Mouse (Mus musculus): ENCODE data around the gene Galnt9. TPM values are rescaled to one million over a fixed set of nuclear protein-coding genes. Genes with fewer than 3 reads are reported as not detected.

Gene Galnt9
- polyA plus RNA-seq, 1 experiment from 2014 or later, result 1.2 TPM

DNA sequence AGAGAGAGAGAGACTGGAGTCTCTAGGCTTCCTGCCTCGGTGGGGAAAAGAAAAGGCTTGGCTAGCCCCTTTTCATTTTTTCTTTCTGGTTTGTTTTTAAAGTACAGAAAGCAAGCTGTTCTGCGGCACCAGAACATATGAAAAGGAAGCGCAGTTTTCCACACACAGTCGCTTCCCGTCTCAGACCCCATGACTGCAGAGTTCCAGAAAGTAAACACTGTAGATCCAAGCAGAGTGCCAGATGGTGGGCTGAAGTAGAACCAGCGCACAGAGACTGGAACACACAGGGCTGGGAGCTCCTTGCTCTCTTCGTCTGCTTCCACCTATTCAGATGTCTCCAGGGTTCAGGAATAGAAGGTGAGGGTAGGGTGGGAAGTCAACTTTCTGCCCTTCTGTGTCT is 22.3 kb upstream of the Galnt9 start:
- H3K9ac ChIP-seq (replicated peaks; ENCODE audit: low read depth, low read length), result no peak overlapping the region
- no peak overlapping the region for H3K4me2 ChIP-seq (replicated peaks; ENCODE audit: low read depth, low read length)
- no peaks in the 10 kb centered on the region for H3K27me3 ChIP-seq (ENCODE audit: control insufficient read depth, insufficient read depth, low read length)
- no peak for ATAC-seq (ENCODE audit: insufficient number of reproducible peaks, insufficient read depth, low FRiP score, low read depth)
- H3K4me3 ChIP-seq (ENCODE audit: low read depth, low read length), result no peak overlapping the region
- H3K36me3 ChIP-seq (ENCODE audit: control insufficient read depth, insufficient read depth, low read length), result no peaks in the 10 kb centered on the region
- no peaks in the 10 kb centered on the region for H3K9me3 ChIP-seq (ENCODE audit: control insufficient read depth, low read depth, low read length)
- 31% methylated on average over 7 of the region's 7 CpGs for WGBS
- H3K4me1 ChIP-seq (ENCODE audit: control insufficient read depth, insufficient read depth, low read length), result no peaks in the 10 kb centered on the region
- H3K27ac ChIP-seq (ENCODE audit: low read length), result no peak overlapping the region

DNA sequence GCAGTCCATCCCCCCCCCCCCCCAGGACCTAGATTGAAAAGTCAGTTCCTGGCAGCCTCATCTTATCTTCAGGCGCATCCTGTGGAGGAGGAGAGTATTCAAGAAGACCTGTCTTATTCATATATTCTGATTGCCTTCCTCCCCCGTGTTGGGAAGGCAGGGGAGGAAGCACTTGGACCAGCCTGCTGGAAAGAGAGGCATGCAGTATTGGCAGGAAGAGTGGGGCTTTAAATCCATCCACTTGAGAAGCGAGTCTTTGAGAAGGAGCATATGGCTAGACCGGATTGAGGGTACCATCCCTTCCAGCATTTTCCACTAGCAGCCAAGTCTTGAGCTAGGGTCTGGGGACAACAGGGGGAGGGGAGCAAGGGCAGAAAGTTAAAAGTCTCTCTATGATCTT is 20.9 kb upstream of the Galnt9 start:
- H3K4me2 ChIP-seq (replicated peaks; ENCODE audit: low read depth, low read length), result no peak overlapping the region
- ATAC-seq (ENCODE audit: insufficient number of reproducible peaks, insufficient read depth, low FRiP score, low read depth), result no peak
- no peak overlapping the region for H3K27ac ChIP-seq (ENCODE audit: low read length)
- H3K4me1 ChIP-seq (ENCODE audit: control insufficient read depth, insufficient read depth, low read length), result no peaks in the 10 kb centered on the region
- 58% methylated on average over 4 of the region's 4 CpGs for WGBS
- H3K9me3 ChIP-seq (ENCODE audit: control insufficient read depth, low read depth, low read length), result no peaks in the 10 kb centered on the region
- no peaks in the 10 kb centered on the region for H3K27me3 ChIP-seq (ENCODE audit: control insufficient read depth, insufficient read depth, low read length)
- H3K9ac ChIP-seq (replicated peaks; ENCODE audit: low read depth, low read length), result no peak overlapping the region
- H3K4me3 ChIP-seq (ENCODE audit: low read depth, low read length), result no peak overlapping the region
- no peaks in the 10 kb centered on the region for H3K36me3 ChIP-seq (ENCODE audit: control insufficient read depth, insufficient read depth, low read length)

DNA sequence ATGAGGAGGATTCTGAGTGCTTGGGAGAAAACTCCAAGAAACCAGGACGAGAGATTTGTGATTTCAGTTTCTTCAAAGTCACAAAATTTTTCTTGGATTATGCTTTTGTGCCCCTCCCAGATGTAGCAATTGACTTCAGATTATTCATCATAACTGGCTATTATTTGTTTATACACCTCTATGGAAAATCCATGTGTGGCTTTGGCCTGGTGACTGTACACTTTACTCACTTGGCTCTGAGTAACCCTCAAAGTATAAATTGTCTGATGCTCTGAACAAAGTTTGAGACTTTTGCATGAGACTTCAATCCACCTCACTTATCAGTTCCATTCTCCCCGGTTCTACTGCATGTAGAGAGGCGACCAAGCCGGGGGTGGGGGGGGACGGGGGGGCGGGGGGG is 18.5 kb upstream of the Galnt9 start:
- Histone ChIP-seq H3K9ac (replicated peaks; ENCODE audit: low read depth, low read length) (no peak overlapping the region), H3K4me2 (replicated peaks; ENCODE audit: low read depth, low read length) (no peak overlapping the region), H3K27me3 (ENCODE audit: control insufficient read depth, insufficient read depth, low read length) (no peaks in the 10 kb centered on the region), H3K9me3 (ENCODE audit: control insufficient read depth, low read depth, low read length) (no peaks in the 10 kb centered on the region), H3K27ac (ENCODE audit: low read length) (no peak overlapping the region), H3K4me3 (ENCODE audit: low read depth, low read length) (no peak overlapping the region), H3K4me1 (ENCODE audit: control insufficient read depth, insufficient read depth, low read length) (no peaks in the 10 kb centered on the region), H3K36me3 (ENCODE audit: control insufficient read depth, insufficient read depth, low read length) (no peaks in the 10 kb centered on the region)
- WGBS, result 64% methylated on average over 6 of the region's 6 CpGs
- ATAC-seq (ENCODE audit: insufficient number of reproducible peaks, insufficient read depth, low FRiP score, low read depth), result no peak

DNA sequence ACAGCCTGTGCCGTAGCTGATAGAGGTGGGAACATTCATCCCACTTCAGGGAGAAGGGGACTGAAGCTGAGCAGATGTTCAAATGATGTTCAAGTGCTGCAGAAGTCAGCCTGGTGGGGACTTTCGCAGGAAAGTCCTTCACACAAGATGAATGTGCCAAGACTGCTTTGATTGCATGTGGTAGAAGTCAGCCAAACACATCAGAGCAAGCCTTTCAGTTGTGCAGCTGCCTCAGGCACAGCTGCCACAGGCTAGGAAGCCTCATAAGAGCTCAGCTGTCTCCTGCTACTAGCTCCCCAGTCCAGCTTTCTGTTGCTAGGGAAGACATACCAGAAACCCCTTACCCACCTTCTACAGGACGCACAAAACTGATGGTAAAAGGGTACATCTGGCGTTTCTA is 17.6 kb upstream of the Galnt9 start:
- Histone ChIP-seq H3K36me3 (ENCODE audit: control insufficient read depth, insufficient read depth, low read length) (no peaks in the 10 kb centered on the region), H3K4me1 (ENCODE audit: control insufficient read depth, insufficient read depth, low read length) (no peaks in the 10 kb centered on the region), H3K4me2 (replicated peaks; ENCODE audit: low read depth, low read length) (no peak overlapping the region), H3K4me3 (ENCODE audit: low read depth, low read length) (no peak overlapping the region), H3K27ac (ENCODE audit: low read length) (no peak overlapping the region), H3K9ac (replicated peaks; ENCODE audit: low read depth, low read length) (no peak overlapping the region), H3K27me3 (ENCODE audit: control insufficient read depth, insufficient read depth, low read length) (no peaks in the 10 kb centered on the region), H3K9me3 (ENCODE audit: control insufficient read depth, low read depth, low read length) (no peaks in the 10 kb centered on the region)
- WGBS, result 70% methylated on average over 4 of the region's 4 CpGs
- ATAC-seq (ENCODE audit: insufficient number of reproducible peaks, insufficient read depth, low FRiP score, low read depth), result no peak

DNA sequence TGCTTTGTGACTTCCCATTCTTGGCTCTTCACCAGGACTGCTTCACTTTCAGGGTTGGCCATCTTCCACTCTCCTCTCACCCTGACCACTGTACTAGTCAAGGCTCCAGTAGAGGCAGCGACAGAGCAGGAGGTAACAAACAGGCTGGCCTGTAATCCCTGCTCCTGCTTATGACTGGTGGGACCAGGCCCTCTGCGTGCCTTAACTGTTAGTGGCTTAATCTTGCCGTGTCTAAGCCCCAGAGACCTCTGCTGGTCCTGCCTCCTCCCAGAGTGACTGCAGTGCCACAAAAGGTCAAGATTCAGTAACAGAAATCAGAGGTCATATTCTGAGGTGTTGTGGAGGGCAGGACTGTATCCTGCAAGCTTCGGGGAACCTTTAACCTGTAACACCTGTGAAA is 13.1 kb upstream of the Galnt9 start:
- no peak overlapping the region for H3K9ac ChIP-seq (replicated peaks; ENCODE audit: low read depth, low read length)
- no peak overlapping the region for H3K27ac ChIP-seq (ENCODE audit: low read length)
- ATAC-seq (ENCODE audit: insufficient number of reproducible peaks, insufficient read depth, low FRiP score, low read depth), result no peak
- H3K4me3 ChIP-seq (ENCODE audit: low read depth, low read length), result no peak overlapping the region
- no peak overlapping the region for H3K4me2 ChIP-seq (replicated peaks; ENCODE audit: low read depth, low read length)
- H3K4me1 ChIP-seq (ENCODE audit: control insufficient read depth, insufficient read depth, low read length), result no peaks in the 10 kb centered on the region
- H3K27me3 ChIP-seq (ENCODE audit: control insufficient read depth, insufficient read depth, low read length), result no peaks in the 10 kb centered on the region
- peaks cover 3% of the 10 kb centered on the region; the same call in 1 of the 2 replicates for H3K9me3 ChIP-seq (ENCODE audit: control insufficient read depth, low read depth, low read length)
- WGBS, result 71% methylated on average over 4 of the region's 4 CpGs
- no peaks in the 10 kb centered on the region for H3K36me3 ChIP-seq (ENCODE audit: control insufficient read depth, insufficient read depth, low read length)

DNA sequence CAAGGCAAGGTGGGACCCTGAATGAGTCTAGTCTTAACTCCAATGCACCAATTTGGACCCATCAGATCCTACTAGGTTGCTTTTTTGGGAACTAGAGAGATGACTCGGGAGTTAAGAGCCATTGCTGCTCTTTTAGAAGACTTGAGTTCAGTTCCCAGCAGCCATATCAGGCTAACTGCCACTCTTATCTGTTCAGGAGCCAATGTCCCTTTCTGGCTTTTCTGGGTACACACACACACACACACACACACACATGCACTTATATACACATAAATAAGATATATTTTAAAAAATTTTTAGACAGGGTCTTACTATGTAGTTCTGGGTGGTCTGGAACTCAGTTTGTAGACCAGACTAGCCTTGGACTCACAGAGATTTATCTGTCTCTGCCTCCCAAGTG is 9.8 kb upstream of the Galnt9 start:
- Histone ChIP-seq H3K4me2 (replicated peaks; ENCODE audit: low read depth, low read length) (no peak overlapping the region), H3K9ac (replicated peaks; ENCODE audit: low read depth, low read length) (no peak overlapping the region), H3K36me3 (ENCODE audit: control insufficient read depth, insufficient read depth, low read length) (no peaks in the 10 kb centered on the region), H3K4me1 (ENCODE audit: control insufficient read depth, insufficient read depth, low read length) (no peaks in the 10 kb centered on the region), H3K27ac (ENCODE audit: low read length) (no peak overlapping the region), H3K9me3 (ENCODE audit: control insufficient read depth, low read depth, low read length) (peaks cover 3% of the 10 kb centered on the region; the same call in 1 of the 2 replicates), H3K27me3 (ENCODE audit: control insufficient read depth, insufficient read depth, low read length) (no peaks in the 10 kb centered on the region), H3K4me3 (ENCODE audit: low read depth, low read length) (no peak overlapping the region)
- no peak for ATAC-seq (ENCODE audit: insufficient number of reproducible peaks, insufficient read depth, low FRiP score, low read depth)
- WGBS, result 70% methylated on average over 1 of the region's 1 CpGs

DNA sequence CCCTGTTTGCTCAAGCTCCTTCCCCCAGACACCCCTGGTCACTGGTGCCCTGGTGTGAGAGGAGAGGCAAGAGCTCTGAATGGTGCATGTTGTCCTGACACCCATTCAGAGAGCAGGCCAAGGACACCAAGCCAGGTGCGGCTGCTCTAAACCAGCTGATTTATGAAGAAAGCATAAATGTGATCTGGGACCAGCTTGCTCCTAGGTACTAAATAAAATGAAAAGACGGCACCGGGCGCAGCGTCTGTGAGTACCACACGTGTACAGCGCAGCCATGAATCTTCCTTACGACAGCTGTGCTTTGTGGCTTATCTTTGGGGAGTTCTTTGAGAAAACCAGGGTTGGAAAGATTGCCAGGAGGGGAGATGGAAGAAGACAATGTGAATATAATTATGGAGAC is 8.2 kb upstream of the Galnt9 start:
- Histone ChIP-seq H3K27ac (ENCODE audit: low read length) (no peak overlapping the region), H3K9ac (replicated peaks; ENCODE audit: low read depth, low read length) (no peak overlapping the region), H3K4me1 (ENCODE audit: control insufficient read depth, insufficient read depth, low read length) (no peaks in the 10 kb centered on the region), H3K9me3 (ENCODE audit: control insufficient read depth, low read depth, low read length) (peaks cover 3% of the 10 kb centered on the region; the same call in 1 of the 2 replicates), H3K36me3 (ENCODE audit: control insufficient read depth, insufficient read depth, low read length) (no peaks in the 10 kb centered on the region), H3K4me2 (replicated peaks; ENCODE audit: low read depth, low read length) (no peak overlapping the region), H3K27me3 (ENCODE audit: control insufficient read depth, insufficient read depth, low read length) (no peaks in the 10 kb centered on the region), H3K4me3 (ENCODE audit: low read depth, low read length) (no peak overlapping the region)
- no peak for ATAC-seq (ENCODE audit: insufficient number of reproducible peaks, insufficient read depth, low FRiP score, low read depth)
- WGBS, result 81% methylated on average over 8 of the region's 8 CpGs

DNA sequence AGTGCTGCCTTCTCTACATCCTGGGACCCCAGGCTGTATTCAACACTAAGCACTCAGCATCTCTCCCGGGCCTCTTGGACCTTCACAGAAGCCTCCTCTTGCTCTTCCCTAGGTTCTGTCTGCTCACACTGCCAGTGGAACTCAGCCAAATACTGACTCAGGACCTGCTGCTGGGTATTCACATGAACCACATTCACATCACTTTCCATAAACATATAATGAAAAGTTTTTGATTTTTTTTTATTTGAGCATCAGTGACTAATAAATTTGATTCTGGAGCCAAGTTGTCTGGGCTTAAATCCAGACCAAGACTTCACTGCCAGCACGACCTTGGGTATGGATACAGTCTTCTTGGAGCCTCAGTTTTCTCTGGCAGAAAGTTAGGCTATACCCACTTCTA is 3.2 kb upstream of the Galnt9 start:
- Histone ChIP-seq H3K27me3 (ENCODE audit: control insufficient read depth, insufficient read depth, low read length) (peaks cover 35% of the 10 kb centered on the region), H3K36me3 (ENCODE audit: control insufficient read depth, insufficient read depth, low read length) (no peaks in the 10 kb centered on the region), H3K9ac (replicated peaks; ENCODE audit: low read depth, low read length) (no peak overlapping the region), H3K4me1 (ENCODE audit: control insufficient read depth, insufficient read depth, low read length) (0 out of 2 replicates have a peak, but pooled peaks cover 4% of the 10 kb centered on the region), H3K4me2 (replicated peaks; ENCODE audit: low read depth, low read length) (no peak overlapping the region), H3K9me3 (ENCODE audit: control insufficient read depth, low read depth, low read length) (no peaks in the 10 kb centered on the region), H3K27ac (ENCODE audit: low read length) (no peak overlapping the region), H3K4me3 (ENCODE audit: low read depth, low read length) (no peak overlapping the region)
- 47% methylated on average over 2 of the region's 2 CpGs for WGBS
- no peak for ATAC-seq (ENCODE audit: insufficient number of reproducible peaks, insufficient read depth, low FRiP score, low read depth)

DNA sequence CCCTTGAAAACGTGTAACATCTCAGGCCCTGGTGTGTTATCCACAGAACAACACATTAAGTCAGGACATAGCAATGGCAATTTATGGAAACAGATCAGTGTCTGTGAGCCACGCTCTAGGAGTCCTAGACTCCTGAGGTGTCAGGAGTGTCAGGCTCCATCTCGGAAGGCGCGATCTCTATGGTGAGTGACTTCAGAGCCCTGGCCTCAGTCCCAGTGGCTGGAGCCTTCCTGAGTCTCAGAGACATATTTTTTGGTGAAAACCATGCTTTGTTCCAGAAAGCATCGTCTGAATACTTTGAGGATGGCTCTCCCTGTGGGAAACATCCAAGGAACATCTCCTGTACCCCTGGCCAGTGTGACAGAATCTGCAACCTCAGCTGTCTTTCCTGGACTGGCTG is 2.7 kb upstream of the Galnt9 start:
- WGBS, result 72% methylated on average over 6 of the region's 6 CpGs
- Histone ChIP-seq H3K4me2 (replicated peaks; ENCODE audit: low read depth, low read length) (no peak overlapping the region), H3K4me3 (ENCODE audit: low read depth, low read length) (no peak overlapping the region), H3K36me3 (ENCODE audit: control insufficient read depth, insufficient read depth, low read length) (no peaks in the 10 kb centered on the region), H3K27me3 (ENCODE audit: control insufficient read depth, insufficient read depth, low read length) (peaks cover 37% of the 10 kb centered on the region), H3K9ac (replicated peaks; ENCODE audit: low read depth, low read length) (no peak overlapping the region), H3K9me3 (ENCODE audit: control insufficient read depth, low read depth, low read length) (no peaks in the 10 kb centered on the region), H3K27ac (ENCODE audit: low read length) (no peak overlapping the region), H3K4me1 (ENCODE audit: control insufficient read depth, insufficient read depth, low read length) (0 out of 2 replicates have a peak, but pooled peaks cover 4% of the 10 kb centered on the region)
- ATAC-seq (ENCODE audit: insufficient number of reproducible peaks, insufficient read depth, low FRiP score, low read depth), result no peak
